Mouse (Mus musculus): Measurements from ENCODE around the gene Sprr2d. TPM values are rescaled to one million over a fixed set of nuclear protein-coding genes. Genes with fewer than 3 reads are reported as not detected.

The Sprr2d gene
- not detected in 2 replicates for polyA plus RNA-seq (2012; rRNA removed)

DNA sequence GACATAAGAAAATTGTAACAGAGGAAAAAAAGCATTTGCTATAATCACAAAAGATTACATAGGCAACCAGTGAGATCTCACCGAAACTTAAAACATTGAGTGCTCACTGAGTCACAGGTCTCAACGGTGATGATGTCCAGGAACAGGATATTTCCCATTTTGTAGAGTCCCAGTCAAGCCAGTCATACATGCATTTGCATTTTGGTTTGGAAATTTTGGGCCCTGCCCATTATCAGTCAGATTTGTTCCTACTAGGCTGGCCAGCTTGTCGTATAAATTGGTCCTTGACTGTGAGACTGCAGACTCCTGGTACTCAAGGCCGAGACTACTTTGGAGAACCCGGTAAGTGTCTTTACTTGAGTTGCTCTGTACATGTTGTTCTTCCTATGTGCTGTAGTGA, at the start of gene Sprr2d:
Sprr2d (plus strand) TSS at position 301 of the 400 bp plus-strand sequence.

DNA sequence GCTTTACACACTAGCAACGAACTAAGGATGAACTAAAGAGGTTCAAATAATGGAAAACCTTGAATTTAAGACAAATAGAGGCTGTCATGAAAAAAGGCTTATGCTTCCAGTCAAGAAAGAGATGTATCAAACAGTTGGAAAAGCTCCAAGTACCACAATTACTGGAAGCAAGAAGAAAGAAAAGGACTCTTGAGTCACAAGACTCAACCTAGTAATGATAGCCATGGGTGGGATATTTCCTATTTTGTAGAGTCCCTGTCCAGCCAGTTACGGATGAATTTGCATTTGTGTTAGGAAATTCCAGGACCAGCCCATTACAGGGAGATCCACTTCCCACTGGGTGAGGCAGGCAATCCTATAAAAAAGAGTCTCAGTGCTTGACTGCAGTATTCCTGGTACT, 22.6 kb upstream of the Sprr2d start, which contains the start of gene Sprr2b:
Sprr2b (plus strand) TSS at position 301 of the 400 bp plus-strand sequence.

DNA sequence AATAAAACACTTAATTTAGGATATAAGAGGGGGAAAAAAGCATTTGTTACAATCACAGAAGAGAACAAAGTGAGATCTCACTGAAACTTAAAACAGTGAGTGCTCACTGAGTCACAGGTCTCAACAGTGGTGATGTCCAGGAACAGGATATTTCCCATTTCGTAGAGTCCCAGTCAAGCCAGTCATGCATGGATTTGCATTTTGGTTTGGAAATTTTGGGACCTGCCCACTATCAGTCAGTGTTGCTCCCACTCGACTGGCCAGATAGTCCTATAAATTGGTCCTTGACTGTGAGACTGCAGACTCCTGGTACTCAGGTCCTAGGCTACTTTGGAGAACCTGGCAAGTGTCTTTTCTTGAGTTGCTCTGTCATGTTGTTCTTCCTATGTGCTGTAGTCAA, 12.9 kb downstream of the Sprr2d start, which contains the start of gene Sprr2e:
Sprr2e (plus strand) TSS at position 301 of the 400 bp plus-strand sequence.

DNA sequence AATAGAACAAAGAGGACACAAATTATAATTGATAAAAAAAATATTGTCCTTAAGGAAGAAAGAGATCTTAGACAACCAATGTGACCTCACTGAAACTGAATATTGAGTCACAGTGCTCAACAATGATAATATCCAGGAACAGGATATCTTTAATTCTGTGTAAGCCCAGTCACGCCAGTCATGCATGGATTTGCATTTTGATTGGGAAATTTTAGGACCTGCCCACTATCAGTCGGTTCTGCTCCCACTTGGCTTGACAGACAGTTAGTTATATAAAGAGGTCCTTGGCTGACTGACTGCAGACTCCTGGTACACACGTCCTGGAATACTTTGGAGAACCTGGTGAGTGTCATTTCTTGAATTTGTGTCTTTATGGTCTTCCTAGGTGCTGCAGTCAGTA, 25.9 kb downstream of the Sprr2d start, which contains the start of gene Sprr2f:
Sprr2f (plus strand) TSS at position 301 of the 400 bp plus-strand sequence.

DNA sequence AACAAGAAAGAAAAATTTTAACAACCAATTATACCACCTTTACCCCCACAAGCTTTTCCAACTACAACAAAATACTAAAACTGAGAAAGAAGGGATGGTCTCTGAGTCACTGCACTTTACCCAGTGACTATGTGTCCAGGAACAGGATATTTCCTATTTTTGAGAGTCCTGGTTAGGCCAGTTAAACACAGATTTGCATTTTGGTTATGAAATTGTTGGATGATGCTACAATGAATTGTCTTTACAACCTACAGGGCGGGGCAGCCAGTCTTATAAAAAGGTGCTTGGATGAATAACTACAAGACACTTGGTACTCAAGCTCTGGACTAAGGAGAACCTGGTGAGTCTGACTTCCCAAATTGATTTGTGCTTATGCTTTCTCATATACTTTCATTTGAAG, 46.4 kb downstream of the Sprr2d start, which contains the start of gene Sprr2h:
Sprr2h (plus strand) TSS at position 301 of the 400 bp plus-strand sequence.

Other genes with a start within 250 kb of the Sprr2d start
- not detected in 2 replicates for gene Prr9, start 215.2 kb upstream of the Sprr2d start, polyA plus RNA-seq (2012; rRNA removed)
- gene Lelp1, start 196.4 kb upstream of the Sprr2d start, polyA plus RNA-seq (2012; rRNA removed) = not detected in 2 replicates
- gene Sprr2a1, start 123.3 kb upstream of the Sprr2d start, polyA plus RNA-seq (2012; rRNA removed) = not detected in 2 replicates
- gene Sprr2a2, start 123.2 kb upstream of the Sprr2d start, polyA plus RNA-seq (2012; rRNA removed) = 0.19 and 0.24 TPM in 2 replicates
- gene Sprr2a3, start 53.7 kb upstream of the Sprr2d start, polyA plus RNA-seq (2012; rRNA removed) = not detected in 2 replicates
- gene Sprr2b, start 22.5 kb upstream of the Sprr2d start, polyA plus RNA-seq (2012; rRNA removed) = not detected in 2 replicates
- gene Sprr2e, start 13.0 kb downstream of the Sprr2d start, polyA plus RNA-seq (2012; rRNA removed) = not detected in 2 replicates
- not detected in 2 replicates for gene Sprr2f, start 26.0 kb downstream of the Sprr2d start, polyA plus RNA-seq (2012; rRNA removed)
- gene Sprr2h, start 46.5 kb downstream of the Sprr2d start, polyA plus RNA-seq (2012; rRNA removed) = not detected in 2 replicates
- gene Sprr2i, start 68.9 kb downstream of the Sprr2d start, polyA plus RNA-seq (2012; rRNA removed) = not detected in 2 replicates
- gene Sprr2j-ps, start 78.9 kb downstream of the Sprr2d start, polyA plus RNA-seq (2012; rRNA removed) = not detected in 2 replicates
- 3.4 and 4.3 TPM in 2 replicates for gene Gm9774, start 90.3 kb downstream of the Sprr2d start, polyA plus RNA-seq (2012; rRNA removed)
- gene Sprr2k, start 93.4 kb downstream of the Sprr2d start, polyA plus RNA-seq (2012; rRNA removed) = 0.05 TPM in 1 of 2 replicates, not detected in the other
- not detected in 2 replicates for gene Sprr1b, start 99.6 kb downstream of the Sprr2d start, polyA plus RNA-seq (2012; rRNA removed)
- gene Sprr3, start 119.6 kb downstream of the Sprr2d start, polyA plus RNA-seq (2012; rRNA removed) = not detected in 2 replicates
- gene Sprr1a, start 146.8 kb downstream of the Sprr2d start, polyA plus RNA-seq (2012; rRNA removed) = 0.06 TPM in 1 of 2 replicates, not detected in the other
- not detected in 2 replicates for gene Sprr4, start 161.4 kb downstream of the Sprr2d start, polyA plus RNA-seq (2012; rRNA removed)
- not detected in 2 replicates for gene 2310046K23Rik, start 195.4 kb downstream of the Sprr2d start, polyA plus RNA-seq (2012; rRNA removed)
- 0.03 TPM in 2 replicates for gene Ivl, start 234.6 kb downstream of the Sprr2d start, polyA plus RNA-seq (2012; rRNA removed)
- gene Smcp, start 249.9 kb downstream of the Sprr2d start, polyA plus RNA-seq (2012; rRNA removed) = 0.03 TPM in 1 of 2 replicates, not detected in the other